Mouse (Mus musculus) testis, adult 2 months (tissue): ENCODE data around the gene Gzmf.

ENCODE experiments used
- CTCF ChIP-seq: fragments of 200-500 bp; IDR thresholded peaks from 2 replicates; pipeline ENCODE4 v1.5.1; 2012; ENCODE audit warnings: low read depth, mild to moderate bottlenecking, inconsistent platforms, low read length, moderate library complexity; ENCODE audit not compliant: control insufficient read depth, insufficient read depth, insufficient replicate concordance
- POLR2A ChIP-seq: fragments of 200-500 bp; IDR thresholded peaks from 2 replicates; pipeline ENCODE4 v1.6.1; 2012; ENCODE audit warnings: low read depth, mild to moderate bottlenecking, inconsistent platforms, low read length, moderate library complexity; ENCODE audit not compliant: control insufficient read depth

GRCm38 (mm10) chr14:56203975-56204374 lies 7.2 kb downstream of the Gzmf start:
- TF ChIP-seq CTCF (peak; percentile 92; the same call in 1 of the 2 replicates), POLR2A (no peak)
